Mouse (Mus musculus): Measurements from ENCODE around the gene Arl5c.
"Not testable (repeated sequence)": the region's sequence is repeated elsewhere in the genome, so short reads cannot be mapped to it uniquely, and the experiment has no call there.

Gene Arl5c

GRCm38 (mm10) chr11:97968385-97968784 is 27.6 kb downstream of the Arl5c start:
- in situ Hi-C loops (cut with MboI, MseI): no loop called here

GRCm38 (mm10) chr11:97967114-97967513 is 28.9 kb downstream of the Arl5c start:
- in situ Hi-C loops (cut with MboI, MseI): no loop called here

DNA sequence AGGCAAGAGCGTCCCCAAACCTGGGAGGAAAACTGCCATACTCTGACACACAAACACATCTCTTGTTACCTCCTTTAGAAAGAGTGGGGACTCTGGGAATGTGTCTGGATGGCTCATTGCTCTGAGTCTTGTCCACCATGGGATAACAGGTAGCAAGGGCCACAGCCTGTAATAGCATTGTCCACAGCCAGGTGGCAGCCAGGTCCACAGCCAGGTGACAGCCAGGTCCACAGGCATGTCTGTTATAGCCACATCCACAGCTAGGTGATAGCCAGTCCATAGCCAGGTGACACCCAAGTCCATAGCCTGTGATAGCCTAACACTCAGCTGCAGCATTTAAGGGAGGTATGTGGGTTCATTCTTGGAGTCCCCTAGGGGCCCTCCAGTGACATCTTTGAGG is 35.1 kb downstream of the Arl5c start:
- in situ Hi-C loops (cut with MboI, MseI): no loop called here

DNA sequence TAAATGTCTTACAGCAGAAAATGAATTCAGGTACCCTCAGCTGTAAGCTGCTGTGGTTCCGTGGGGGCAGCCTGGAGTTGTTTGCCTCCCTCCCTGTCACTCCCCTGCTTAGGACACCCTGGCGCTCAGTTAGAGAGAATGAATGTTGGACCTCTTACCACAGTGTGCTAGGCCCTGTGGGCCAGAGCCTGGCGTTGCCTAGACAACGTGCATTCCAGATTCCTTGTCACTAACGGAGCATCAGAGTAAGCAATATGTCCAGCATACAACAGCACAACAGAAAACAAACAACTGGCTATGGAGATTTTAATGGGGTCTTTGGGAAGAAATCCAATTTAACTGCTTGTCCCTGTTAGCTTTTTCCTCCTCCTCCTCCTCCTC is 36.7 kb downstream of the Arl5c start:
- in situ Hi-C loops (cut with MboI, MseI): no loop called here

DNA sequence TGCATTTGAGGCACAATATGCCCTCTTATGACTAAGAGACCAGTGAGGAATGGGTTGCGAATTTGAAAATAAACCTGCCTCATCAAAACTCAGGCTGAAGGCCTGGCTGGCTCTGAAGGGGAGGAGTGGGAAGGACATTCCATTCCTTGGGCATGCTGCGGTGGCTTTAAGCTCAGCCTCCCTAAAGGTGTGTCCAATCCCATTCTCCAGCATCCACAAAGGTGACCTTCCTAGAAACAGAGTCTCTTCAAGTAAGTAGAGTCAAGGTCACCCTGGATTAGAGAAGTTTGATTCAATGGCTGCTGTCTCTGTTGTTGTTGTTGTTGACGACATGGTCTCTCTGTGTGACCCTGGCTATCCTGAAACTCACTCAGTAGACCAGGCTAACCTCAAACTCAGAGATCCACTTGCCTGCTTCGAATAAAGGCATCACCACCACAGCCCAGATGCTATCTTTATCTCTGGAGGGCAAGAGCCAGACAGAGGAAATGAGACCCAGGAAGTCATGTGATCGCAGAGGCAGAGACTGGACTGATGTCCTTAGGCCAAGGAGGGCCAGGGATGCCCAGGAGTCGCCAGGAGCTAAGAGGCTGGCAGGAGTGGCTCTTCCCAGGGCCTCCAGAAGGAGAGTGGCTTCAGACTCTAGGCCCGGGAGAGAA is 37.2 kb downstream of the Arl5c start:
- in situ Hi-C loops (cut with MboI, MseI): no loop called here

DNA sequence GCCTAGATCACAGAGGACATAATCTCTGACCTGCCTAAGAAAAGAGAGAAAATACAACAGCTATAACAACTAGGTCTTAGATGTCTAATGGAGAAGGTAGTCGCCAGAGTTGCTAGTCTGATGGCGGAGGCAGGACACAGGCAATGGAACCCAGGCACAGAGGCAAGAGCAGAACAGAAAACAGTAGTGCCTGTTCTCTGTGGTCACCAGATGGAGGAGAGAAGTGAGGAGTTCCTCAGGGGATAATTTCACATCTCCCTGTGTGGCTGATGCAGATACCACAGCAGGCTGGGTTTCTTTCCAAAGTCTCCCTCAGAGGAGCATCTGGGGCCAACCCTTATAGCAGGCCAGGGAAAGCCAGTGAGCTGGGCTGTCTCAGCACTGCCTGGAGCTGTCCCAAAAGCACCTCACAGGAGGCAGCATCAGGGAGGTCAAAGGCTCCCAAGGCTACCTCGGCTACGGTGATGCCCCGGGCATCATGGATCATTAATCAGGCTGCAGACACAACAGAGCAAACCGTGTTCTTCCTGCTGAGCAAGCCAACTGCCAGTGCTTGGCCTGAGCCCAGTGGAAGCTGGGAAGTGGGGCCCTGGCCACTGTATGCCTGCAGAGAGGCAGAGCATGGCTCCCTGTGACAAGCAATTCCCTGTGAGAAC is 38.9 kb downstream of the Arl5c start:
- in situ Hi-C loops (cut with MboI, MseI): no loop called here

GRCm38 (mm10) chr11:97955915-97956314 is 40.1 kb downstream of the Arl5c start:
- in situ Hi-C loops (cut with MboI, MseI): no loop called here

DNA sequence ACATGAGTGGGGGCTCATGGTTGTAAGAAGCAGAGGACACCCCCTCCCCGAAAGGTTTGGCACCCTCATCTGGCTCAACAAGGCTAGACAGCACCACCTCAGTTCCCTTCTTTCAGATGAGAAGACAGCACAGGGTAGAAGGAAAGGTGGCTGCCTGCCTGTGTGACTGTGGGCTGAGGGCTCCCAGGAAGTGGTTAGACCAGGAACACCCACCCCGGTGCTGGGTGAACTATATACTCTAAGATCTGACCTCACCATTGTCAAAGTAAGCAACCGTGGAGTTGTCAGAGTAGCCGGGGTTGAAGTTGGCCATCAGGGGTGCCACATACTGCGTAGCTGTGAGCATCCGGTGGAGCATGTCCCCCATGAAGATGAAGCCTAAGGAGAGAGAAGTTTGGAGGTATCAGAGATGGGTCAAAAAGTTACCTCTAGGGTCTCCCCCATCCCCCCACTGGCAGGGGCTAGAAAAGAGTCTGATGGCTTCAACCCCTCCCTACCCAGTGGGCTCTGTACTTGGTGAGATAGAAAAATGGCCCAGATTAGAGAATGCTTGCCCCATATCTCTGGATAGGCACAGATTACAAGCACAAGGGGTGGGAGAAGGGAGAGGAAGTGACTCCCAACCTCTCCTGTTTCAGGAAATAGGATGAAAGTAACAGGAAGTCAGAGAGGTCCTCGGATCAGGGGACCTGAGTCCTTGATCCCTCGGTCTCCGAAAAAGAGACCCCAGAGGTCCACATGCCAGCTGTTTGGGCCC is 40.7 kb downstream of the Arl5c start:
- in situ Hi-C loops (cut with MboI, MseI): no loop called here

GRCm38 (mm10) chr11:97954469-97955141 is 41.4 kb downstream of the Arl5c start:
- in situ Hi-C loops (cut with MboI, MseI): no loop called here

- in situ Hi-C loops (cut with MboI, MseI): no loop called here
These were observed 42.1 kb downstream of the Arl5c start for GRCm38 (mm10) chr11:97953939-97954275.

DNA sequence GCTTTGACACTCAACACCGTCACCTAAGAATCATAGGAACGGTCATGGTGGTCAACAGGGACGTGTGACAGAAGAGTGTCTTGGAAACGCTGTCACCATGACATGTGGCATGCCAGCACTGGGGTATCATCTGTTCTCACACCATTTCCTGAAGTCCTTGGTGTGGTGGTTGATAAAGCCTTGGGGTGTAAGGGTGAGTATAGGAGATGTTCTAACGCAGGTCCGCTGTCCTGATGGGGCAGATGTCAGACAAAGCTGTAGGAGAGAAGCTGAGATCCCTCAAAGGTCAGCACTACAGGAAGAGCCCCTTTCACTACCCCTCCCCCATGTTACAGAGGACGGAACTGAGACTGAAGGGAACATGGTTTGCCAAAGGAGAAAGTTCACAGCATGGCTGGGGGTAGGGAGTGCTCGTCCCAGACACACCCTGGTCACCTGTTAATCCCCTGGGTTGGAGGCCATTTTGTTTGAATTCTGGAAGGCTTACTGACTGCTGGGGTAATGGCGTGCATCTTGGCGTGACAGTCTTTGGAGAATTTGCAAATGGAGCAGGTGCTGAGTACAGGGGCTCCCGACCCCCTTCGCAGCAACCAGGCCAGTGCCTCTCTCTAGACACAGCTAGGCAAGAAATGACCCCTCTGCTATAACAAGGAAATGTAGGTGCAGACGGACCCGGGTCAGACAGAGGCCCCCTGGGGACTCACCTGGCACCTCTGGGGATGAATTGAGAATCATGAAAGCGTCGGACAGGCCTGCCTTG is 42.6 kb downstream of the Arl5c start:
- in situ Hi-C loops (cut with MboI, MseI): no loop called here

DNA sequence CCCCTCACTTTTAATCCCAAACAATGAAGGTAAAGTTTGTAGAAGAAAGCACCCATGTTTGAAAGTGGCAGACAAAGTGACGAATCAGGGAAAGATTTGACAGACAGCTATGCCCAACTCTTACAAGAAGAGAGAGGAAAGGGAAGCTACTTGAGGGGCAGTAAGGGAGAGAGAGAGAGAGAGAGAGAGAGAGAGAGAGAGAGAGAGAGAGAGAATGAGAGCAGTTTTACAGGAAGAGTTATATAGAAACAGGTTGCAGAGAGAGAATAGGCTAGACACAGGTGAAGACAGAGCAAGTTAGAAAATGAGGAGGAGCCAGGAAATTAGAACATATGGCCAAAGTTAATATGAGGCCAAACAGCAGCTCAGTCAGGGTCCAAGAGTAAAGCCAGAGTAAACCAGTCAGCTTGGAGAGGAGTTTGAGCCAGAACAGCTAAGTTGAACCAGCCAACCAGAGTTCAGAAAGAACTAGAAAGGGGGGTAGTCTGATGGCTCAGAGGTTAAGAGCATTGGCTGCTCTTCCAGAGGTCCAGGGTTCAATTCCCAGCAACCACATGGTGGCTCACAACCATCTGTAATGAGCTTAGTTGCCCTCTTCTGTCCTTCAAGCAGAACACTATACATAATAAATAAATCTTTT is 43.5 kb downstream of the Arl5c start:
- in situ Hi-C loops (cut with MboI, MseI): no loop called here

GRCm38 (mm10) chr11:97949703-97950475 is 46.1 kb downstream of the Arl5c start:
- in situ Hi-C loops (cut with MboI, MseI): no loop called here

DNA sequence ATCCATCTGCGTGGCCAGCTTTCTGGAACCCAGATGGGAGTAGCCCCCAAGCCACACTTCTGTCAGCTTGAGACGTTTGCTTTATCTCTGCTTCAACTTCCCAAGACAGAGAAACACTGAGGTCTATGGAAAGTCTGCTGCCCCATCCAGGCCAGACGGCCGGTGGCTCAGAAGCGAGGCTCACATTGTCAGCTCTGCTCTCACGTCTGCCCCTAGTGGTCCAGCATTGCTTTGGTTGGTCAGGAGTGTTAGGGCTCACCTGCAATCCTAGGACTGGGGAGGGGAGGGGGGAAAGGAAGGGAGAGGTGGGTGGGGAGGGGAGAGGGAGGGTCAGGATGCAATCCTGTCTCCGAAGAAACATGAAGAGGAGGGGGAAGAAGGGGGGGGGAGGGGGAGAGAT is 48.6 kb downstream of the Arl5c start:
- in situ Hi-C loops (cut with MboI, MseI): no loop called here

DNA sequence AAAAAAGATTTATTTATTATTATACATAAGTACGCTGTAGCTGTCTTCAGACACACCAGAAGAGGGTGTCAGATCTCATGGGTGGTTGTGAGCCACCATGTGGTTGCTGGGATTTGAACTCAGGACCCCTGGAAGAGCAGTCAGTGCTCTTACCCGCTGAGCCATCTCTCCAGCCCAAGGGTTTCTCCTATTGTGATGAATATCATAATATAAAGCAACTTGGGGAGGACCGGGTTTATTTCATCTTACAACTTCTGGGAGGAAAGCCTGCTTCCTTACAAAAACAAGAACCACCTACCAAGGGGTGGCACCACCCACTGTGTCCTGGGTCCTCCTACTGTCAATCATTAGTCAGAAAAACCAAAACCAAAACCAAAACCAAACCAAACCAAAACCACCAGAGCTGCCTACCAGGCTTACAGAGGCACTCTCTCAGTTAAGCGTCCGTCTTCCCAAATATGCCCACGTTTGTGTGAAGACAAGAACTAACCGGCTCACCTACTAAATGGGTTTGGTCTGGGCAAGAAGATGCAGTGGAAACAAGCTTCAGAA is 50.2 kb downstream of the Arl5c start:
- in situ Hi-C loops (cut with MboI, MseI): not testable (repeated sequence)

DNA sequence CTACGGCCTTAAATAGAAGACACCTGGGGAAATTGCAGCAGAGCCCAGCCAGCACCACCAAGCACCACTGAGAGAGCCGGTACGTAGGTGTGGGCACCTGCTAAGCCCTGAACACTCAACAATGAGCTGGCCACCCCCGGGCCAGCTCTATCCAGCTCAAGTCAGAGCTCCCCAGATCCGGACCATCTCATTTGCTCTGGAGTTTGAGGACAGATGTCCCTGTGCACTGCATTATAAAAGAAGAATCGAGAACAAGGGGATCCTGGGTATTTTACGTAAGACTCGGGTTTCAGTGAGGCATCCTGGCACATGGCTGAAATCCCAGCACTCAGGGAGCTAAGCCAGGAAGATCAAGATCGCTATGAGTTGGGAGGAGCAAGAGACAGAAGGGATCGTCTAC is 51.0 kb downstream of the Arl5c start:
- in situ Hi-C loops (cut with MboI, MseI): no loop called here

DNA sequence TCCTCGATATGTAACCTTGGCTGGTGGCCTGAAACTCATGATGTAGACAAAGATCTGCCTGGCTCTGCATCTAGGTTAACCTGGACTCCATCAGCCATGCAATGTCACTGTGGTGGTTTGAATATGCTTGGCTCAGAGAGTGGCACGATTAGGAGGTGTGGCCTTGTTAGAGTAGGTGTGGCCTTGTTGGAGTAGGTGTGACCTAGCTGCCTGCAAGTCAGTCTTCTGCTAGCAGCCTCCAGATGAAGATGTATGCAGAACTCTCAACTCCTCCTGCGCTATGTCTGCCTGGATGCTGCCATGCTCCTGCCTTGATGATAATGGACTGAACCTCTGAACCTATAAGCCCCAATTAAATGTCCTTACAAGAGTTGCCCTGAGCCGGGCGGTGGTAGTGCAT is 52.7 kb downstream of the Arl5c start:
- in situ Hi-C loops (cut with MboI, MseI): no loop called here

GRCm38 (mm10) chr11:97942420-97943111 is 53.4 kb downstream of the Arl5c start:
- in situ Hi-C loops (cut with MboI, MseI): no loop called here

Measured in T-helper 1 cell (primary cell).